Mouse (Mus musculus) kidney, embryonic 14.5 days (tissue): ENCODE measurements around the gene Rab37. TPM values are rescaled to one million over a fixed set of nuclear protein-coding genes. Genes with fewer than 3 reads are reported as not detected.

Experiments used
- ATAC-seq: fragments of 200-750 bp; cut with Nextera tagmentation; 2 replicates; pipeline ENCODE4 v1.8.0; 2017; ENCODE audit warnings: moderate number of reproducible peaks, mild to moderate bottlenecking, moderate TSS enrichment, moderate library complexity; ENCODE audit not compliant: low FRiP score, low TSS enrichment
- H3K27ac ChIP-seq: fragments of 300-500 bp; sonication (generic); 2 replicates; pipeline ENCODE4 v1.5.1; 2014; ENCODE audit warnings: low read depth, mild to moderate bottlenecking, low read length, moderate library complexity, mixed read lengths
- H3K27me3 ChIP-seq: fragments of 300-500 bp; sonication (generic); 2 replicates; pipeline ENCODE4 v1.6.1; 2014; ENCODE audit warnings: mild to moderate bottlenecking, low read length; ENCODE audit not compliant: control insufficient read depth, insufficient read depth
- H3K36me3 ChIP-seq: fragments of 300-500 bp; sonication (generic); 2 replicates; pipeline ENCODE4 v1.6.1; 2014; ENCODE audit warnings: low read length, mixed read lengths; ENCODE audit not compliant: control insufficient read depth, insufficient read depth
- H3K4me1 ChIP-seq: fragments of 300-500 bp; sonication (generic); 2 replicates; pipeline ENCODE4 v1.6.1; 2014; ENCODE audit warnings: low read length, mixed read lengths; ENCODE audit not compliant: control insufficient read depth, insufficient read depth
- H3K4me2 ChIP-seq: fragments of 300-500 bp; sonication (generic); replicated peaks from 2 replicates; pipeline ENCODE4 v1.6.1; 2014; ENCODE audit warnings: low read depth, mild to moderate bottlenecking, low read length
- H3K4me3 ChIP-seq: fragments of 300-500 bp; sonication (generic); 2 replicates; pipeline ENCODE4 v1.5.1; 2014; ENCODE audit warnings: mild to moderate bottlenecking, low read length
- H3K9ac ChIP-seq: fragments of 300-500 bp; sonication (generic); 2 replicates; pipeline ENCODE4 v1.6.1; 2014; ENCODE audit warnings: low read depth, mild to moderate bottlenecking, low read length, moderate library complexity
- H3K9me3 ChIP-seq: fragments of 300-500 bp; sonication (generic); 2 replicates; pipeline ENCODE4 v1.6.1; 2016; ENCODE audit warnings: low read length; ENCODE audit not compliant: control insufficient read depth
- WGBS: fragments of 180-500 bp; shearing (Covaris S2); extraction: QIAGEN DNeasy Blood & Tissue Kit; methylation state at CpG from one replicate; pipeline ENCODE4 v1.1.7; 2014; 5-methylcytosine and 5-hydroxymethylcytosine counted together
- polyA plus RNA-seq: library from polyadenylated mRNA; unstranded; fragments of >200 nt; fragmentation: Nextera tagmentation; extraction: Ambion mirVana; gene quantifications from 2 replicates; pipeline ENCODE4 v1.2.1, GENCODE M21; 2014

Gene Rab37
- polyA plus RNA-seq, 1 experiment from 2014 or later: 0.96 TPM

GRCm38 (mm10) chr11:115157933-115158719 lies 66.9 kb downstream of the Rab37 start:
- Histone ChIP-seq H3K9me3 (no peaks in the 10 kb centered on the region), H3K27me3 (peaks cover 9% of the 10 kb centered on the region), H3K4me2 (no peak overlapping the region), H3K4me3 (no peak overlapping the region), H3K36me3 (no peaks in the 10 kb centered on the region), H3K9ac (no peak overlapping the region), H3K27ac (no peak overlapping the region), H3K4me1 (peaks cover 15% of the 10 kb centered on the region; the same call in 1 of the 2 replicates)
- no peak for ATAC-seq
- WGBS: 21% methylated on average over 12 of the region's 12 CpGs

GRCm38 (mm10) chr11:115160016-115160797 lies 69.0 kb downstream of the Rab37 start:
- H3K4me3 ChIP-seq: no peak overlapping the region
- no peak overlapping the region for H3K9ac ChIP-seq
- no peak for ATAC-seq
- no peak overlapping the region for H3K4me2 ChIP-seq
- peaks cover 21% of the 10 kb centered on the region; the same call in 1 of the 2 replicates for H3K4me1 ChIP-seq
- H3K27me3 ChIP-seq: peaks cover 3% of the 10 kb centered on the region; the same call in 1 of the 2 replicates
- no peak overlapping the region for H3K27ac ChIP-seq
- no peaks in the 10 kb centered on the region for H3K36me3 ChIP-seq
- WGBS: 55% methylated on average over 11 of the region's 11 CpGs
- no peaks in the 10 kb centered on the region for H3K9me3 ChIP-seq

GRCm38 (mm10) chr11:115160883-115161577 lies 69.8 kb downstream of the Rab37 start:
- H3K9me3 ChIP-seq: no peaks in the 10 kb centered on the region
- H3K36me3 ChIP-seq: no peaks in the 10 kb centered on the region
- WGBS: 31% methylated on average over 10 of the region's 10 CpGs
- ATAC-seq: no peak
- peaks cover 3% of the 10 kb centered on the region; the same call in 1 of the 2 replicates for H3K27me3 ChIP-seq
- H3K4me2 ChIP-seq: no peak overlapping the region
- no peak overlapping the region for H3K9ac ChIP-seq
- peaks cover 27% of the 10 kb centered on the region; the same call in 1 of the 2 replicates for H3K4me1 ChIP-seq
- H3K4me3 ChIP-seq: no peak overlapping the region
- H3K27ac ChIP-seq: no peak overlapping the region

- Histone ChIP-seq H3K4me1 (peaks cover 27% of the 10 kb centered on the region; the same call in 1 of the 2 replicates), H3K4me2 (no peak overlapping the region), H3K4me3 (no peak overlapping the region), H3K27ac (no peak overlapping the region), H3K9me3 (no peaks in the 10 kb centered on the region), H3K36me3 (no peaks in the 10 kb centered on the region), H3K27me3 (peaks cover 3% of the 10 kb centered on the region; the same call in 1 of the 2 replicates), H3K9ac (no peak overlapping the region)
- no peak for ATAC-seq
- 71% methylated on average over 9 of the region's 9 CpGs for WGBS
Measured at GRCm38 (mm10) chr11:115161578-115162204, 70.5 kb downstream of the Rab37 start.

GRCm38 (mm10) chr11:115162205-115162601 lies 71.0 kb downstream of the Rab37 start:
- H3K36me3 ChIP-seq: no peaks in the 10 kb centered on the region
- WGBS: 27% methylated on average over 9 of the region's 9 CpGs
- H3K27me3 ChIP-seq: peaks cover 3% of the 10 kb centered on the region; the same call in 1 of the 2 replicates
- H3K27ac ChIP-seq: no peak overlapping the region
- H3K4me3 ChIP-seq: peak overlapping the region; percentile 56
- peaks cover 27% of the 10 kb centered on the region; the same call in 1 of the 2 replicates for H3K4me1 ChIP-seq
- H3K4me2 ChIP-seq: peak overlapping the region; percentile 79
- no peaks in the 10 kb centered on the region for H3K9me3 ChIP-seq
- ATAC-seq: no peak
- H3K9ac ChIP-seq: 0 out of 2 replicates have a peak overlapping the region, but pooled peaks have one; percentile 45

GRCm38 (mm10) chr11:115162832-115163480 lies 71.7 kb downstream of the Rab37 start, which contains the start of gene Slc9a3r1:
Gene Slc9a3r1, plus strand, starts transcription at chr11:115163341.
- under 1% methylated on average over 47 of the region's 47 CpGs for WGBS
- Histone ChIP-seq H3K4me3 (peak within 1 kb of the TSS; percentile 56), H3K4me1 (peaks cover 28% of the 10 kb centered on the region; the same call in 1 of the 2 replicates), H3K9ac (peak within 1 kb of the TSS; percentile 48), H3K4me2 (peak within 1 kb of the TSS; percentile 79), H3K36me3 (no peaks in the 10 kb centered on the region), H3K9me3 (no peaks in the 10 kb centered on the region), H3K27me3 (peaks cover 3% of the 10 kb centered on the region; the same call in 1 of the 2 replicates), H3K27ac (peak within 1 kb of the TSS; percentile 82; the same call in 1 of the 2 replicates)
- ATAC-seq: peak; percentile 95

GRCm38 (mm10) chr11:115163568-115164150 lies 72.4 kb downstream of the Rab37 start:
- Histone ChIP-seq H3K4me3 (peak overlapping the region; percentile 56), H3K36me3 (no peaks in the 10 kb centered on the region), H3K4me1 (peaks cover 21% of the 10 kb centered on the region; the same call in 1 of the 2 replicates), H3K4me2 (peak overlapping the region; percentile 79), H3K9ac (peak overlapping the region; percentile 48), H3K27me3 (peaks cover 3% of the 10 kb centered on the region; the same call in 1 of the 2 replicates), H3K9me3 (no peaks in the 10 kb centered on the region), H3K27ac (peak overlapping the region; percentile 82; the same call in 1 of the 2 replicates)
- ATAC-seq: 0 out of 2 replicates have a peak, but pooled peaks have one; percentile 1
- WGBS: under 1% methylated on average over 47 of the region's 47 CpGs
